Mouse (Mus musculus) midbrain, postnatal 0 days (tissue): ENCODE measurements around the gene Rpl29. TPM values are rescaled to one million over a fixed set of nuclear protein-coding genes. Genes with fewer than 3 reads are reported as not detected.
A peak's percentile ranks its signal among the peaks of the same experiment; 100 is the strongest.

Experiments
- ATAC-seq: fragments of 200-750 bp; cut with Nextera tagmentation; 2 replicates; pipeline ENCODE4 v1.8.0; 2017; ENCODE audit warnings: moderate number of reproducible peaks, mild to moderate bottlenecking, moderate TSS enrichment, moderate library complexity; ENCODE audit not compliant: low FRiP score
- DNase-seq: peaks from one replicate; pipeline ENCODE4 v3.0.0-alpha.2; 2015; ENCODE audit warnings: low spot score
- H3K27ac ChIP-seq: fragments of 300-500 bp; sonication (generic); 2 replicates; pipeline ENCODE4 v1.5.1; 2014; ENCODE audit warnings: low read depth, mild to moderate bottlenecking, low read length, mixed read lengths
- H3K27me3 ChIP-seq: fragments of 300-500 bp; sonication (generic); 2 replicates; pipeline ENCODE4 v1.6.1; 2014; ENCODE audit warnings: low read length, control low read depth, mixed read lengths; ENCODE audit not compliant: insufficient read depth
- H3K36me3 ChIP-seq: fragments of 300-500 bp; sonication (generic); 2 replicates; pipeline ENCODE4 v1.6.1; 2014; ENCODE audit warnings: low read length, control low read depth, mixed read lengths; ENCODE audit not compliant: insufficient read depth
- H3K4me1 ChIP-seq: fragments of 300-500 bp; sonication (generic); 2 replicates; pipeline ENCODE4 v1.6.1; 2014; ENCODE audit warnings: mild to moderate bottlenecking, control low read depth, antibody characterized with exemption, low read length, mixed read lengths; ENCODE audit not compliant: insufficient read depth
- H3K4me2 ChIP-seq: fragments of 300-500 bp; sonication (generic); 2 replicates; pipeline ENCODE4 v1.6.1; 2014; ENCODE audit warnings: low read depth, mild to moderate bottlenecking, low read length, mixed read lengths; ENCODE audit not compliant: poor library complexity, severe bottlenecking
- H3K4me3 ChIP-seq: fragments of 300-500 bp; sonication (generic); 2 replicates; pipeline ENCODE4 v1.5.1; 2014; ENCODE audit warnings: low read depth, mild to moderate bottlenecking, low read length, moderate library complexity
- H3K9ac ChIP-seq: fragments of 300-500 bp; sonication (generic); replicated peaks from 2 replicates; pipeline ENCODE4 v1.6.1; 2014; ENCODE audit warnings: mild to moderate bottlenecking, low read length, moderate library complexity, mixed read lengths; ENCODE audit not compliant: poor library complexity, severe bottlenecking
- H3K9me3 ChIP-seq: fragments of 300-500 bp; sonication (generic); 2 replicates; pipeline ENCODE4 v1.6.1; 2016; ENCODE audit warnings: low read length, control low read depth
- CTCF ChIP-seq: IDR thresholded peaks from 2 replicates; pipeline ENCODE4 v1.5.1; 2016; ENCODE audit warnings: antibody characterized with exemption, mild to moderate bottlenecking
- WGBS: fragments of 180-500 bp; shearing (Covaris S2); extraction: QIAGEN DNeasy Blood & Tissue Kit; methylation state at CpG from one replicate; pipeline ENCODE4 v1.1.7; 2014; 5-methylcytosine and 5-hydroxymethylcytosine counted together
- polyA plus RNA-seq: library from polyadenylated mRNA; unstranded; fragments of >200 nt; fragmentation: Nextera tagmentation; extraction: Ambion mirVana; gene quantifications from 2 replicates; pipeline ENCODE4 v1.2.1, GENCODE M21; 2015
- total RNA-seq: library from RNA; depleted of rRNA; stranded (reverse); fragments of >200 nt; gene quantifications from 2 replicates; pipeline ENCODE4 v1.2.3, GENCODE M21; 2014

Rpl29 gene
- total and polyA plus RNA-seq, 2 experiments from 2014 or later: 645 to 936 TPM

GRCm38 (mm10) chr9:106451899-106452298, 22.6 kb downstream of the Rpl29 start:
- Histone ChIP-seq H3K27ac (peak overlapping the region; percentile 89; the same call in 1 of the 2 replicates), H3K4me2 (no peak overlapping the region), H3K4me3 (no peak overlapping the region), H3K4me1 (peaks cover 37% of the 10 kb centered on the region), H3K9me3 (no peaks in the 10 kb centered on the region), H3K9ac (no peak overlapping the region; the same call in 1 of the 2 replicates), H3K27me3 (no peaks in the 10 kb centered on the region), H3K36me3 (peaks cover 2% of the 10 kb centered on the region; the same call in 1 of the 2 replicates)
- no peak for ATAC-seq
- TF ChIP-seq CTCF: no peak
- DNase-seq: no peak
- 71% methylated on average over 2 of the region's 2 CpGs for WGBS

GRCm38 (mm10) chr9:106452351-106452750, 23.1 kb downstream of the Rpl29 start:
- Histone ChIP-seq H3K4me1 (peaks cover 40% of the 10 kb centered on the region), H3K36me3 (peaks cover 5% of the 10 kb centered on the region; the same call in 1 of the 2 replicates), H3K27ac (peak overlapping the region; percentile 89), H3K9me3 (no peaks in the 10 kb centered on the region), H3K9ac (peak overlapping the region; percentile 96; the same call in 1 of the 2 replicates), H3K27me3 (no peaks in the 10 kb centered on the region), H3K4me2 (peak overlapping the region; percentile 85), H3K4me3 (no peak overlapping the region; the same call in 1 of the 2 replicates)
- TF ChIP-seq CTCF: no peak
- 29% methylated on average over 6 of the region's 6 CpGs for WGBS
- DNase-seq (no peak), ATAC-seq (no peak)

- Histone ChIP-seq H3K4me2 (peak overlapping the region; percentile 85), H3K27ac (peak overlapping the region; percentile 89), H3K4me3 (peak overlapping the region; percentile 65), H3K27me3 (no peaks in the 10 kb centered on the region), H3K36me3 (peaks cover 5% of the 10 kb centered on the region; the same call in 1 of the 2 replicates), H3K4me1 (peaks cover 41% of the 10 kb centered on the region), H3K9me3 (no peaks in the 10 kb centered on the region), H3K9ac (peak overlapping the region; percentile 96)
- ATAC-seq: peak; percentile 6
- 5% methylated on average over 6 of the region's 7 CpGs for WGBS
- no peak for TF ChIP-seq CTCF
- DNase-seq: peak; percentile 60
These were observed 23.6 kb downstream of the Rpl29 start for GRCm38 (mm10) chr9:106452821-106453220.

GRCm38 (mm10) chr9:106453271-106454070, 24.2 kb downstream of the Rpl29 start, which contains the start of gene Pcbp4:
Gene Pcbp4 (plus strand): TSS chr9:106453291.
- H3K9me3 ChIP-seq: no peaks in the 10 kb centered on the region
- peak within 1 kb of the TSS; percentile 65 for H3K4me3 ChIP-seq
- peak; percentile 50 for ATAC-seq
- H3K4me1 ChIP-seq: peaks cover 37% of the 10 kb centered on the region
- no peak for TF ChIP-seq CTCF
- H3K27me3 ChIP-seq: no peaks in the 10 kb centered on the region
- peak within 1 kb of the TSS; percentile 85 for H3K4me2 ChIP-seq
- WGBS: 1% methylated on average over 32 of the region's 74 CpGs
- H3K36me3 ChIP-seq: peaks cover 5% of the 10 kb centered on the region; the same call in 1 of the 2 replicates
- peak; percentile 67 for DNase-seq
- peak within 1 kb of the TSS; percentile 89 for H3K27ac ChIP-seq
- H3K9ac ChIP-seq: peak within 1 kb of the TSS; percentile 96

- Histone ChIP-seq H3K36me3 (peaks cover 5% of the 10 kb centered on the region; the same call in 1 of the 2 replicates), H3K9me3 (no peaks in the 10 kb centered on the region), H3K4me2 (peak overlapping the region; percentile 85), H3K4me3 (peak overlapping the region; percentile 65), H3K4me1 (peaks cover 37% of the 10 kb centered on the region), H3K27ac (peak overlapping the region; percentile 89), H3K9ac (peak overlapping the region; percentile 96), H3K27me3 (no peaks in the 10 kb centered on the region)
- ATAC-seq (peak; percentile 13; the same call in 1 of the 2 replicates), DNase-seq (peak; percentile 50)
- WGBS: 0% methylated on average over 15 of the region's 20 CpGs
- no peak for TF ChIP-seq CTCF
These were observed 25.0 kb downstream of the Rpl29 start for GRCm38 (mm10) chr9:106454071-106454761.
